Mouse (Mus musculus): ENCODE data around the gene Ppfia3.
A peak's percentile ranks its signal among the peaks of the same experiment; 100 is the strongest.

DNA sequence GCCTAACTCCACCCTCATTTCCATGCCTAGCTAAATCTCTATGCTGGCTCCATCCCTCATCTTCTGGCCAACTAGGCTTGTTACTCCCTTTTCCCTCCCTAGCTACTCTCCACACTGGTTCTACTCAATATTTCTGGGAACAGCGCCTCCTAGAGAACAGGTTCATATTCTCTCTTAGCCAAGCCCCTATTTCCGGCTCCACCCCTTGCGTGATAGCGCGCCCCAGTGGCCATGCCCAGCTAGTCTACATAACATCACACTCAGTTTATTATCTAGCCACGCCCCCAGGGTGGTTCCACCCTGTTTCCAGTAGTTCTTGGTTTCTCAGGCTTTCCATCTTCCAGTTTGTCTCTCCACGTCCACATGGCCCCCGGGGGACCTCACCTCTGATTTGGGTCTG lies 25.5 kb downstream of the Ppfia3 start:
- TF ChIP-seq CTCF (conservative IDR thresholded peaks at IDR 0.05; ENCODE audit: low read length) (peak; percentile 76), NANOG (IDR thresholded peaks at IDR 0.05; ENCODE audit: borderline replicate concordance, low read length) (no peak)

Measured in E14TG2a.4 (cell line).